Mouse (Mus musculus): ENCODE measurements at regions not wholly inside any gene's neighbourhood (a gene's known extent, or its start where the extent isn't known, plus 50 kb on each side); places are given as distances from the start of the nearest gene placed in this dataset.

DNA sequence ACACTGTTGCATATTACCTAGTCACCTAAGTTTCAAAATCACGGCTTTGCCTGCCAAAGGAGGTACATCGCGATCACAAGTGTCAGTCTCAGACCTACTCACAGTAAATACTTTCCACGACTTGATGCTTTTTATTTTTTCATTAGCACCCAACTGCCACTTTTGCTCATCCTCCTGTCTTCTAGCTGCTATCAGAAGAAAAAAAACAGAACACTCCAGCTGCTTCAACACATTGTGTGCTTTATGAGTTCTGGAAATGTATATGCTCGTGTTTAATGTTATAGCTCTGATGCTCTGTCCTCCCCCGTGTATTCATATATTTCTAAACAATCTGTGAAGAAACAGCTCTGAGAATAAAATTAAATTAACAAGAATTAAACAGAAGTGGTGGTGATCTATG is 651.5 kb downstream of the Zpld1 start:
- Histone ChIP-seq H3K27me3 (ENCODE audit: insufficient read depth, low read length) (no peaks in the 10 kb centered on the region), H3K4me1 (ENCODE audit: insufficient read depth) (no peaks in the 10 kb centered on the region), H3K9ac (no peak overlapping the region), H3K27ac (ENCODE audit: low read depth) (no peak overlapping the region), H3K4me2 (no peak overlapping the region), H3K4me3 (ENCODE audit: low read depth, low read length) (no peak overlapping the region), H3K36me3 (ENCODE audit: insufficient read depth) (no peaks in the 10 kb centered on the region), H3K9me3 (ENCODE audit: low read depth, low read length) (no peaks in the 10 kb centered on the region)
- ATAC-seq (ENCODE audit: insufficient read depth) (no peak), DNase-seq (no peak)
- TF ChIP-seq CTCF (IDR thresholded peaks at IDR 0.05; ENCODE audit: low read depth) = no peak
- 78% methylated on average over 6 of the region's 6 CpGs for WGBS

DNA sequence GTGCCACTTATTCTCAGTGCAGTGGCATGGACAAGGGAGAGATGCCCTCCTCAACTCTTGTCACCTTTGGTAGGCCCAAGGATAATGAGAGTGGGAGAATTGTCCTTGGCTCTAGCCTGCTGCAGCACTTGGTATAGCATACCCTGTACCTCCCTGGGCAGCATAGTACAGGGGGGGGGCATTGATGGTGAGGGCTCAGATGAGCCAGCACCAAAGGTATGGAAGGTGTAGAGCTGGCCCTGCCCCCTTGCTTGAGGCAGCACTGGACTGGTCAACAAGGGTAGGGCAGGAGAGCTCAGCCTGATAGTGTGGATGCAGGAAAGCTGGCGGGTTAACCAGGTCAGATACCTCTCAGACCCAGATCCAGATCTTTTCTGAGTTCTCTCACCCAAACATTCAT is 668.6 kb downstream of the Zpld1 start:
- H3K9ac ChIP-seq = no peak overlapping the region
- H3K4me3 ChIP-seq (ENCODE audit: low read depth, low read length) = no peak overlapping the region
- no peak for TF ChIP-seq CTCF (IDR thresholded peaks at IDR 0.05; ENCODE audit: low read depth)
- no peak overlapping the region for H3K27ac ChIP-seq (ENCODE audit: low read depth)
- no peaks in the 10 kb centered on the region for H3K27me3 ChIP-seq (ENCODE audit: insufficient read depth, low read length)
- DNase-seq = no peak
- no peak for ATAC-seq (ENCODE audit: insufficient read depth)
- H3K9me3 ChIP-seq (ENCODE audit: low read depth, low read length) = no peaks in the 10 kb centered on the region
- no peaks in the 10 kb centered on the region for H3K36me3 ChIP-seq (ENCODE audit: insufficient read depth)
- H3K4me2 ChIP-seq = no peak overlapping the region
- WGBS = 76% methylated on average over 1 of the region's 1 CpGs
- no peaks in the 10 kb centered on the region for H3K4me1 ChIP-seq (ENCODE audit: insufficient read depth)

DNA sequence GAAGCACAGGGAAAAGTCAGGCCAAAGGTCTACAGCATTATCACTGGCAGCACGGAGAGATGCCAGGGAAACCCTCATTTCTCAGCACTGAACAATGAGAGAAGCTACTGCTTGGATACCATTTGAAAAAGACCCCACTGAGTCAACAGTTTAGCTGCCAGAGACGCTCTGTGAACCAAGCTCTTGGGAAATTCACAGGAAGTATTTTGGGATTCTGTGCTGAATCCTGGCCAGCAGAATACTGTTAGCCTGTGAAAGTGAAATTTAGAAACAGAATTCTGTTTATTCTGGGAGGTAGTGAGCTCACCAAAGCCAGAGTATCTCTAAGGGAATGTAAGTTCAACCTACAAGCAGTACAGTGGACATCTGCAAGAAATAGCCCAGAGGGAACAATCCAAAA is 705.1 kb downstream of the Zpld1 start:
- H3K27ac ChIP-seq (ENCODE audit: low read depth) = no peak overlapping the region
- no peak overlapping the region for H3K4me3 ChIP-seq (ENCODE audit: low read depth, low read length)
- H3K4me2 ChIP-seq = no peak overlapping the region
- ATAC-seq (ENCODE audit: insufficient read depth) = no peak
- H3K9ac ChIP-seq = no peak overlapping the region
- no peak for DNase-seq
- H3K36me3 ChIP-seq (ENCODE audit: insufficient read depth) = no peaks in the 10 kb centered on the region
- H3K27me3 ChIP-seq (ENCODE audit: insufficient read depth, low read length) = no peaks in the 10 kb centered on the region
- no peak for TF ChIP-seq CTCF (IDR thresholded peaks at IDR 0.05; ENCODE audit: low read depth)
- H3K4me1 ChIP-seq (ENCODE audit: insufficient read depth) = no peaks in the 10 kb centered on the region
- H3K9me3 ChIP-seq (ENCODE audit: low read depth, low read length) = no peaks in the 10 kb centered on the region
- 62% methylated on average over 2 of the region's 2 CpGs for WGBS
